Mouse (Mus musculus) liver, adult 2 months (tissue): ENCODE data around the gene Gab1. TPM values are rescaled to one million over a fixed set of nuclear protein-coding genes. Genes with fewer than 3 reads are reported as not detected.

ENCODE experiments used
- DNase-seq: peaks from one replicate; pipeline ENCODE4 v3.0.0-alpha.2; 2011; ENCODE audit warnings: low read depth, low spot score; ENCODE audit errors: extremely low read depth
- H3K27ac ChIP-seq: fragments of 200-500 bp; replicated peaks from 2 replicates; pipeline ENCODE4 v1.5.1; 2012; ENCODE audit warnings: low read depth, mild to moderate bottlenecking, control low read depth, inconsistent platforms, low read length; ENCODE audit not compliant: insufficient read depth
- H3K27me3 ChIP-seq: fragments of 200-500 bp; 2 replicates; pipeline ENCODE4 v1.6.1; 2012; ENCODE audit warnings: mild to moderate bottlenecking, moderate library complexity, low read length, inconsistent platforms; ENCODE audit not compliant: control insufficient read depth, insufficient read depth
- H3K36me3 ChIP-seq: fragments of 200-500 bp; 2 replicates; pipeline ENCODE4 v1.6.1; 2012; ENCODE audit warnings: low read length, inconsistent platforms; ENCODE audit not compliant: control insufficient read depth, insufficient read depth
- H3K4me1 ChIP-seq: fragments of 200-500 bp; 2 replicates; pipeline ENCODE4 v1.6.1; 2011; ENCODE audit warnings: low read length; ENCODE audit not compliant: control insufficient read depth, insufficient read depth
- H3K4me3 ChIP-seq: fragments of 200-500 bp; 2 replicates; pipeline ENCODE4 v1.5.1; 2011; ENCODE audit warnings: low read depth, mild to moderate bottlenecking, control low read depth, low read length, moderate library complexity; ENCODE audit not compliant: insufficient read depth
- H3K79me2 ChIP-seq: fragments of 200-500 bp; 2 replicates; pipeline ENCODE4 v1.6.1; 2012; ENCODE audit warnings: inconsistent platforms, mild to moderate bottlenecking, low read length, moderate library complexity; ENCODE audit not compliant: control insufficient read depth, insufficient read depth
- H3K9ac ChIP-seq: fragments of 200-500 bp; 2 replicates; pipeline ENCODE4 v1.6.1; 2012; ENCODE audit warnings: low read depth, mild to moderate bottlenecking, control low read depth, inconsistent platforms, low read length
- CTCF ChIP-seq: fragments of 200-500 bp; IDR thresholded peaks from 2 replicates; pipeline ENCODE4 v1.5.1; 2011; ENCODE audit warnings: low read depth, low read length, control low read depth
- POLR2A ChIP-seq: fragments of 200-500 bp; IDR thresholded peaks from 2 replicates; pipeline ENCODE4 v1.6.1; 2011; ENCODE audit warnings: low read length, control low read depth; ENCODE audit not compliant: insufficient read depth; ENCODE audit errors: extremely low read depth
- WGBS: fragments of 180-500 bp; shearing (Covaris S2); methylation state at CpG from one replicate; pipeline ENCODE4 v1.1.7; 2018; 5-methylcytosine and 5-hydroxymethylcytosine counted together
- polyA plus RNA-seq: library from polyadenylated mRNA; depleted of rRNA; stranded (reverse); fragments of >200 nt; gene quantifications from 2 replicates; pipeline ENCODE4 v1.2.3, GENCODE M21; 2012
- total RNA-seq: library from RNA; depleted of rRNA; stranded (reverse); fragments of >200 nt; gene quantifications from 2 replicates; pipeline ENCODE4 v1.2.3, GENCODE M21; 2014

Gene Gab1
- total and polyA plus RNA-seq, 2 experiments, result 5.1 to 5.8 TPM

DNA sequence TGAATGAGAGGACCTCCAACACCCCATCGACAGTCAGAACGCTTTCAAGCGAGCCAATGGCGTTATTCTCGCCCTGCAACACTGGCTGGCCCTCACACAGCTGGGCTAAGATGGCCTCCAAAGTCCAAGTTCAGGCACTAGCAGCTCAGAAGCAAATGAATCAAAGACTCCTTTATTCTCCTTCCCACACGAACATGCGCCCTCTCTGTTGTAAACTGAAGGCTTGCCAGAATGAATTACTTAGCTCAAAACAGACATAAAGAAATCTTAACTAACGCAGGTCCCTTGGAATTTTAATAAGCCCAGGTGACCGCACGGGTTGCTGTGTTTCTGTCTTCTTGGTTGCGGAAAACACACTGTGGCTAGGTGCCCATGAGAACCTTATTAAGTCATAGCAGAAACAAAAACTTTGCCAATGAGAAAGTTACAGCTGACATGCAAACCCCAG, 10.4 kb downstream of the Gab1 start:
- Histone ChIP-seq H3K36me3 (no peaks in the 10 kb centered on the region), H3K9ac (no peak overlapping the region), H3K27me3 (no peaks in the 10 kb centered on the region), H3K79me2 (peaks cover 46% of the 10 kb centered on the region), H3K4me3 (no peak overlapping the region), H3K27ac (no peak overlapping the region), H3K4me1 (peaks cover 24% of the 10 kb centered on the region)
- WGBS, result 81% methylated on average over 11 of the region's 11 CpGs
- TF ChIP-seq POLR2A, result no peak
- no peak for TF ChIP-seq CTCF
- no peak for DNase-seq

DNA sequence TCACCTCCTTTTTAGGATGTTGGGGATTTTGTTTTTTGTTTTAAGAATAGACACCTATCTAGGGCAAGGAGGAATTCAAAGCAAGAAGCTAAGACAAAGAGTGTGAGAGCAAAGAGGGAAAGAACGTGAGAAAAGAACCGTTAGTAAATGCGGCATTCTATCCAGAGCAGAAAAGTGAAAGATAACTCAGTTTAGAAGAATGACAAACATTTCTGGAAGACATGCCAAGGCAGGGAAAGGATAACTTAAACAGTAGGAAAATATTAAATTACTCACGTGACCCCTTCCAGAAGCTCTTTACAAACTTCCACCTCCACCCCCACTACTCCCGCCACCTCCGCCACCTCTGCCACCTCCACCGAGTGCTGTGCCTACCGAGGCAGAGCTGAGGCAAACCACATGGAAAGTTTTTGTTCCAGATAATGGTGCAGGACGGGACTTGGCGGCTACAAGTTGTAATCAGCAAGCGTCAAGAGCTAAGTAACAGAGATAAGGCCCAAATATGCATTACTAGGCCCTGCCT, 11.5 kb downstream of the Gab1 start:
- TF ChIP-seq POLR2A (no peak), CTCF (no peak)
- peaks cover 49% of the 10 kb centered on the region for H3K79me2 ChIP-seq
- no peak overlapping the region for H3K9ac ChIP-seq
- H3K36me3 ChIP-seq, result no peaks in the 10 kb centered on the region
- no peaks in the 10 kb centered on the region for H3K27me3 ChIP-seq
- no peak for DNase-seq
- 79% methylated on average over 11 of the region's 11 CpGs for WGBS
- peaks cover 20% of the 10 kb centered on the region for H3K4me1 ChIP-seq
- H3K27ac ChIP-seq, result no peak overlapping the region
- H3K4me3 ChIP-seq, result no peak overlapping the region

DNA sequence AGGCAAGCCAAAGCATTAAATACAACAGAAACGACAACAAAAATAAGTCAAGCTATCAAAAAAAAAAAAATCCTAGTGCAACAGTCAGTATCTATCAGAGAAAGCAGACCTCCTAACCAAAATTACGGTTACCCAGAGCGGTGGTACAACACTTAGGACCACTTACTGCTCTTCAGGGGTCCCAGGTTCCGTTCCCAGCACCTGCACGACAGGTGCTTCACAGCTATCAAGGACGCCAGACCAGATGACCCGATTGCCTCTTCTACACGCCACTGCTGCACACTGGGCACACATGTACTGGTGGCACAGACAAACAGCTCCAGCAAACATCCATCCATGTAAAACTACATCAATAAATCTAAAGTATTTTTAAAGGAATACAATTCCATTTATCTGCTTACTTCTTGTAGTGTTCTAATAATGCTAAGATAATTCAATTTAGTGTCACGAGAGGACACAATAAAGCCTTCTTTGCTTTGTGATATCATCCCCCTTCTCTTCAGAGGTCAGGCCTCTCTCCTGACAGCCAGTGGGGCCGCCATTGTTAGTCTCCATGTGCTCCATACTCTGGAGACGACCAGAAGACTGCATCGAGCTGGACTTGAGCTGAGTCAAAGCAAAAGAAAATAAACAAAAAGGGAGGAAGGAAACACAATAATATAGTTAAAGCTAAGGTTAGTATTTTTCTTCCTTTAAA, 12.2 kb downstream of the Gab1 start:
- no peak for DNase-seq
- Histone ChIP-seq H3K4me3 (no peak overlapping the region), H3K27me3 (no peaks in the 10 kb centered on the region), H3K36me3 (no peaks in the 10 kb centered on the region), H3K4me1 (peaks cover 15% of the 10 kb centered on the region), H3K27ac (no peak overlapping the region), H3K9ac (no peak overlapping the region), H3K79me2 (peaks cover 56% of the 10 kb centered on the region)
- TF ChIP-seq CTCF (no peak), POLR2A (no peak)
- 86% methylated on average over 12 of the region's 12 CpGs for WGBS

DNA sequence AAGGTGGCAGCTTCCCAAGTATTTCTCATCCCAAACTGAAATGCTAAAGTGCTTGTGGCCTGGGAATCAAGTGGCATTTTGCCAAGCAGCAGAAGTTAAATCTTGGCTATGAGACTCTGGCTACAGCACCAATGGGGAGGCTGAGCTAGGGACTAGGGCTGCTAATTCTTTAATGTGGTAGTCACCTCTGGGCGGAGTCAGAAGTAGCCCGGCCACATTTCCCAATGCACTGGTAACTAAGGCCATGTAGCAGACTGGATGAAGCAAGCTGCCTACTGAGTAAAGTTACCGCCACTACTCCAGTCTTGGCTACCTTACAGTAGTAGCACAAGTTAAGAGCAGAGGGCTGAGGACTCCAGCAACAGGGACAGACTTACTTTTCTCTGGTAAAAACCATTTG, 12.7 kb downstream of the Gab1 start:
- no peak overlapping the region for H3K27ac ChIP-seq
- no peaks in the 10 kb centered on the region for H3K36me3 ChIP-seq
- no peak overlapping the region for H3K9ac ChIP-seq
- no peak overlapping the region for H3K4me3 ChIP-seq
- peaks cover 55% of the 10 kb centered on the region for H3K79me2 ChIP-seq
- WGBS, result 24% methylated on average over 3 of the region's 3 CpGs
- H3K4me1 ChIP-seq, result peaks cover 15% of the 10 kb centered on the region
- H3K27me3 ChIP-seq, result no peaks in the 10 kb centered on the region
- DNase-seq, result peak; percentile 67
- TF ChIP-seq CTCF, result no peak
- no peak for TF ChIP-seq POLR2A

DNA sequence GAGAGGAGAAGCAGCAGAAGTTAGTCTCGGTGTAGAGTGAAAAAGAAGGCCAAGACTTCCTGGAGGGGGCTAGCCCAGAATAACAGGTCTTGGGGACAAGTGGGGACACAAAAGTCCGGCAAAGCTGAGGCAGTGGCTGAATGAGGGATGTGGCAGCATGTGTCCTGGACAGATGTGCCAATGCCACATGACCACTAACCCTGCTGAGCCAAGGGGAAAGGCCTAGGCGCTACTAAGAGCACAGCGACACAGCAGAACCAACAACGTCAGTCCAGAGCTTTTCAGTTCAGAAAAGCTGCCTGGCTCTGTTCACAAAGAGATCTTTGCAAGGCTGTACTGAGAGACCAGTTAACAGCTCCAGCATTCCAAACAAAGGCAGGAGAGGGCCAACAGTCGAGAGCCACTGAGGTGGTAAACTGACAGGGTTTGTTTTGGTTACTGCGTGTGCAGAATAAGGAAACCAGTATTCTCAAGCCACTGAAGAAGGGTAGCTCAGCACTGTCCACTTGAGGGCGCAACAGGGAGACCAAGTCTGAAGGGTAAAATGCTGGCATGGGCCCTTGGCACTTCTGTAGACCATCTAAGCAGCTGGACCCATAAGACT, 15.0 kb downstream of the Gab1 start:
- H3K9ac ChIP-seq, result no peak overlapping the region

DNA sequence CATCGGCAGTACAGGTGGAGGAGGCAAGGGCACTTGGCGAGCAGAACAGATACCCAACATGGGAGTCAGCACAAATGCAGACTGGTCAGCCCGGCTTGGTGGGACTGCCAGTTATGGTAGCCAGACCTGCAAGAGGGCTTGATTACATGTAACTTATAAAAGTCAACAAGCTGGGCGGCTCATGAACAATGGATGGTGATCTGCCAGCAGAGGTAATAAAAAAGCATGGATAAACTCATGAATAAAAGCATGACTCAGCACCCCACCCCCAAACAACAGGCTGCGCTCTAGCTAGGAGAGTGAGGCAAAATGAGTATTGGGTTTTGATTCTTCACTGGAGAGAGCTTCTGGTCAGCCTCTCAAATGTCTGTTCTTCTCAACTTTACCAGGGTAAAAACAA, 16.9 kb downstream of the Gab1 start:
- Histone ChIP-seq H3K4me3 (no peak overlapping the region), H3K36me3 (no peaks in the 10 kb centered on the region), H3K79me2 (peaks cover 41% of the 10 kb centered on the region), H3K27me3 (no peaks in the 10 kb centered on the region), H3K4me1 (peaks cover 11% of the 10 kb centered on the region), H3K9ac (no peak overlapping the region), H3K27ac (no peak overlapping the region)
- 93% methylated on average over 5 of the region's 5 CpGs for WGBS
- no peak for DNase-seq
- no peak for TF ChIP-seq CTCF
- no peak for TF ChIP-seq POLR2A

More for the DNA sequence above, 15.0 kb downstream of the Gab1 start:
- TF ChIP-seq POLR2A (no peak), CTCF (peak; percentile 37; the same call in 1 of the 2 replicates)
- Histone ChIP-seq H3K79me2 (peaks cover 44% of the 10 kb centered on the region), H3K4me1 (peaks cover 11% of the 10 kb centered on the region), H3K27ac (no peak overlapping the region), H3K27me3 (no peaks in the 10 kb centered on the region), H3K4me3 (no peak overlapping the region), H3K36me3 (no peaks in the 10 kb centered on the region)
- 59% methylated on average over 8 of the region's 8 CpGs for WGBS
- DNase-seq, result no peak
